Mouse (Mus musculus): ENCODE results near the gene Nxnl1. TPM values are rescaled to one million over a fixed set of nuclear protein-coding genes. Genes with fewer than 3 reads are reported as not detected.
A peak's percentile ranks its signal among the peaks of the same experiment; 100 is the strongest.

The Nxnl1 gene
- polyA plus RNA-seq, 1 experiment = not detected

- no peak overlapping the region for H3K27ac ChIP-seq (ENCODE audit: insufficient read depth, low read length)
- H3K4me1 ChIP-seq (ENCODE audit: control insufficient read depth, insufficient read depth, insufficient read length) = peaks cover 21% of the 10 kb centered on the region
- H3K27me3 ChIP-seq (ENCODE audit: control insufficient read depth, insufficient read depth, low read length) = no peaks in the 10 kb centered on the region
- peak overlapping the region; percentile 43; the same call in 1 of the 2 replicates for H3K4me3 ChIP-seq (ENCODE audit: extremely low read depth, insufficient read depth, insufficient read length)
- DNase-seq (ENCODE audit: low read depth in 1 of 2, low spot score in 2 of 2) = peak in 1 of 2 experiments; percentile 48
- peaks cover 8% of the 10 kb centered on the region for H3K36me3 ChIP-seq (ENCODE audit: control insufficient read depth, insufficient read depth, low read length)
- 13% methylated on average over 65 of the region's 65 CpGs for WGBS
- TF ChIP-seq POLR2A (IDR thresholded peaks at IDR 0.05; ENCODE audit: low read depth, low read length) = no peak
- no peak for TF ChIP-seq CTCF (IDR thresholded peaks at IDR 0.05; ENCODE audit: extremely low read depth, insufficient read depth, insufficient read length, insufficient replicate concordance)
Measured at GRCm38 (mm10) chr8:71601939-71602665, 35.7 kb upstream of the Nxnl1 start.

GRCm38 (mm10) chr8:71598841-71599240, 32.4 kb upstream of the Nxnl1 start:
- WGBS = 86% methylated on average over 5 of the region's 5 CpGs
- Histone ChIP-seq H3K36me3 (ENCODE audit: control insufficient read depth, insufficient read depth, low read length) (no peaks in the 10 kb centered on the region), H3K4me3 (ENCODE audit: extremely low read depth, insufficient read depth, insufficient read length) (peak overlapping the region; percentile 32; the same call in 1 of the 2 replicates), H3K27ac (ENCODE audit: insufficient read depth, low read length) (no peak overlapping the region), H3K4me1 (ENCODE audit: control insufficient read depth, insufficient read depth, insufficient read length) (peaks cover 34% of the 10 kb centered on the region), H3K27me3 (ENCODE audit: control insufficient read depth, insufficient read depth, low read length) (no peaks in the 10 kb centered on the region)
- no peak for TF ChIP-seq CTCF (IDR thresholded peaks at IDR 0.05; ENCODE audit: extremely low read depth, insufficient read depth, insufficient read length, insufficient replicate concordance)
- TF ChIP-seq POLR2A (IDR thresholded peaks at IDR 0.05; ENCODE audit: low read depth, low read length) = no peak
- no peak for DNase-seq (ENCODE audit: low read depth in 1 of 2, low spot score in 2 of 2)

DNA sequence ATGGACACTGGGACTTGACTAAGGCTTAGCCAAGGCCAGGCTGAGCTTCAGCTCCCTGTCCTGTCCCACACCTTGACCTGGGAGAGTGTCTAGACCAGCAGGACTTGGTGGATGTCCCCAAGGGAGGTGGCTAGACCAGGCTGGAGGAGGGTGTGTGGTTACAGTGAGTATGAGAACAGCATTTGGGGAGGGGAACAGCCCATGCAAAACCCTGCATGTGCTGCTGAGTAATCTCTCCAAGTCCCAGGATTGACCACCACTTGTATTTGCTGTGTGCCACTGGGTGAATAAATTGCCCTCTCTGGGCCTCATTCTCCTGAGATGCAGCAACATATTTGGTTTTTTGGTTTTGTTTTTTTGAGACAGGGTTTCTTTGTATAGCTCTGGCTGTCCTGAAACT, 32.0 kb upstream of the Nxnl1 start:
- H3K27ac ChIP-seq (ENCODE audit: insufficient read depth, low read length) = peak overlapping the region; percentile 84

DNA sequence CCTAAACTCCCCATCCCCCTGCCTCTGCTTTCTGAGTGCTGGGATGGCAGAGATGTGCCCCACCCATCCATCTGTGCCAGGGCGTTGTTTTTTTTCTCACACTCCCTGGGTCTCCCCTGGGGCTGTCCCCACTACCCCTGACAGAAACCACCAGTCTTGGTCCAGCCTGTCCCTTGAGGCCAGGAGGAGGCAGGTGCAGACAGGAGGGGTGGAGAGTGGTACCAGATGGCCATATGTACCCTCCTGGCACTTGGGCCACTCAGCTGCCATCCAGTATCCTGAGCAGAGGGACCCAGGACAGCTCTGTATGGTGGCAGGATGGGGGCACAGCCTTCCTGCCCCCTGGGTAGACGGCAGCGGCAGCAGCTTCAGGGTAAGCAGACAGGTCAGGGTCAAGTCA, 31.1 kb upstream of the Nxnl1 start, which contains the start of gene Fam129c:
Gene Fam129c, plus strand, starts transcription at position 198 of the 400 bp plus-strand sequence.
- H3K27me3 ChIP-seq (ENCODE audit: control insufficient read depth, insufficient read depth, low read length) = no peaks in the 10 kb centered on the region
- WGBS = 43% methylated on average over 3 of the region's 3 CpGs
- peak in 1 of 2 experiments; percentile 64 for DNase-seq (ENCODE audit: low read depth in 1 of 2, low spot score in 2 of 2)
- peak within 1 kb of the TSS; percentile 50 for H3K4me3 ChIP-seq (ENCODE audit: extremely low read depth, insufficient read depth, insufficient read length)
- peak within 1 kb of the TSS; percentile 84 for H3K27ac ChIP-seq (ENCODE audit: insufficient read depth, low read length)
- TF ChIP-seq POLR2A (IDR thresholded peaks at IDR 0.05; ENCODE audit: low read depth, low read length) (no peak), CTCF (IDR thresholded peaks at IDR 0.05; ENCODE audit: extremely low read depth, insufficient read depth, insufficient read length, insufficient replicate concordance) (no peak)
- H3K36me3 ChIP-seq (ENCODE audit: control insufficient read depth, insufficient read depth, low read length) = no peaks in the 10 kb centered on the region
- H3K4me1 ChIP-seq (ENCODE audit: control insufficient read depth, insufficient read depth, insufficient read length) = peaks cover 33% of the 10 kb centered on the region

More for the DNA sequence above, 32.0 kb upstream of the Nxnl1 start:
- peak overlapping the region; percentile 50 for H3K4me3 ChIP-seq (ENCODE audit: extremely low read depth, insufficient read depth, insufficient read length)
- no peaks in the 10 kb centered on the region for H3K36me3 ChIP-seq (ENCODE audit: control insufficient read depth, insufficient read depth, low read length)
- no peak for DNase-seq (ENCODE audit: low read depth in 1 of 2, low spot score in 2 of 2)
- H3K4me1 ChIP-seq (ENCODE audit: control insufficient read depth, insufficient read depth, insufficient read length) = peaks cover 34% of the 10 kb centered on the region
- no peak for TF ChIP-seq CTCF (IDR thresholded peaks at IDR 0.05; ENCODE audit: extremely low read depth, insufficient read depth, insufficient read length, insufficient replicate concordance)
- H3K27me3 ChIP-seq (ENCODE audit: control insufficient read depth, insufficient read depth, low read length) = no peaks in the 10 kb centered on the region

DNA sequence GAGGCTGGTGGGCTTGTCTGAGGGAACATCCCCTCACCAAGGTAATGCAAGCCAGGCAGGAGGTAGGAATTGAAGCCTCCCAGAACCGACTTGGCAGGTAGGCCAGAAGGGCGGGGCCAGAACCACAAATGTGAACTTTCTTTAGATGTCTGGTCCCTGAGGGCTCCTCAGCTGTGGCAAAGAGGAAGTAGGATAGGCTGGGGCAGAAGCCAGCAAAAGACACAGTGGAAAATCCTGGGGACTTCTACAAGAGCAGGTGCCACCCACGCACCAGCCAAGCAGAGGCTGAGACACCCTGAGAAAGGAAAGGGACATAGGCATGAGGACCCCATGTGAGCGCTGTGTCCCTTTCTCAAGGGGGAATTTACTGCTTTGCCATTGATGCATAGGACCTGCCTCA, 30.4 kb upstream of the Nxnl1 start:
- DNase-seq (ENCODE audit: low read depth in 1 of 2, low spot score in 2 of 2) = peak; percentile 75 to 81
- Histone ChIP-seq H3K36me3 (ENCODE audit: control insufficient read depth, insufficient read depth, low read length) (no peaks in the 10 kb centered on the region), H3K4me1 (ENCODE audit: control insufficient read depth, insufficient read depth, insufficient read length) (peaks cover 27% of the 10 kb centered on the region; the same call in 1 of the 2 replicates), H3K27me3 (ENCODE audit: control insufficient read depth, insufficient read depth, low read length) (no peaks in the 10 kb centered on the region), H3K4me3 (ENCODE audit: extremely low read depth, insufficient read depth, insufficient read length) (peak overlapping the region; percentile 10), H3K27ac (ENCODE audit: insufficient read depth, low read length) (peak overlapping the region; percentile 84)
- TF ChIP-seq CTCF (IDR thresholded peaks at IDR 0.05; ENCODE audit: extremely low read depth, insufficient read depth, insufficient read length, insufficient replicate concordance) (no peak), POLR2A (IDR thresholded peaks at IDR 0.05; ENCODE audit: low read depth, low read length) (no peak)
- WGBS = 12% methylated on average over 4 of the region's 4 CpGs

DNA sequence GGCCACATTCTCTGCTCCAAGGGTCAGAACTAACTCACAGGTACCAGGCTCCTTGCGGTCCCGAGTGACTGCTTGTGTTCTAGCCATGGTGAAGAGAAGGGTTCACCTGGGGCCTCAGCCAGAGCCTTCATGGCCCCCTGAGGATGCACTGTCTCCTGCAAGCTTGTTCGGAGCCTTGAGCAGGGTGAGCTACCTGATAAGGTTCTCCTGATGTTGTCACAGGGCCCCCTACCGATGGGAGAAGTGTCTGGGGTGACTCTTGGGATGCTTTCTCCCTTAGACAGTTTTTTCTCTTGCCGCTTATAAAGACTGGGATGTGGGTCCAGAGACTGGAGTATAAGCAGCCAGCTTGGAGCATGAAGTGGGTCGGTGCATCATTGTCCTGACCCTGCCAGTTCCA, 30.0 kb upstream of the Nxnl1 start:
- DNase-seq (ENCODE audit: low read depth in 1 of 2, low spot score in 2 of 2) = no peak
- Histone ChIP-seq H3K4me1 (ENCODE audit: control insufficient read depth, insufficient read depth, insufficient read length) (peaks cover 24% of the 10 kb centered on the region; the same call in 1 of the 2 replicates), H3K36me3 (ENCODE audit: control insufficient read depth, insufficient read depth, low read length) (no peaks in the 10 kb centered on the region), H3K4me3 (ENCODE audit: extremely low read depth, insufficient read depth, insufficient read length) (peak overlapping the region; percentile 9; the same call in 1 of the 2 replicates), H3K27ac (ENCODE audit: insufficient read depth, low read length) (peak overlapping the region; percentile 84), H3K27me3 (ENCODE audit: control insufficient read depth, insufficient read depth, low read length) (no peaks in the 10 kb centered on the region)
- 56% methylated on average over 6 of the region's 6 CpGs for WGBS
- no peak for TF ChIP-seq POLR2A (IDR thresholded peaks at IDR 0.05; ENCODE audit: low read depth, low read length)
- TF ChIP-seq CTCF (IDR thresholded peaks at IDR 0.05; ENCODE audit: extremely low read depth, insufficient read depth, insufficient read length, insufficient replicate concordance) = no peak

- peaks cover 27% of the 10 kb centered on the region; the same call in 1 of the 2 replicates for H3K4me1 ChIP-seq (ENCODE audit: control insufficient read depth, insufficient read depth, insufficient read length)
- peak; percentile 68 to 88 for DNase-seq (ENCODE audit: low read depth in 1 of 2, low spot score in 2 of 2)
- no peak overlapping the region for H3K4me3 ChIP-seq (ENCODE audit: extremely low read depth, insufficient read depth, insufficient read length)
- no peaks in the 10 kb centered on the region for H3K36me3 ChIP-seq (ENCODE audit: control insufficient read depth, insufficient read depth, low read length)
- peak overlapping the region; percentile 84 for H3K27ac ChIP-seq (ENCODE audit: insufficient read depth, low read length)
- WGBS = 15% methylated on average over 27 of the region's 27 CpGs
- TF ChIP-seq POLR2A (IDR thresholded peaks at IDR 0.05; ENCODE audit: low read depth, low read length) (no peak), CTCF (IDR thresholded peaks at IDR 0.05; ENCODE audit: extremely low read depth, insufficient read depth, insufficient read length, insufficient replicate concordance) (peak; percentile 99)
- no peaks in the 10 kb centered on the region for H3K27me3 ChIP-seq (ENCODE audit: control insufficient read depth, insufficient read depth, low read length)
Measured at GRCm38 (mm10) chr8:71595862-71596261, 29.5 kb upstream of the Nxnl1 start.
